Mouse (Mus musculus) heart, postnatal 10 days (tissue): ENCODE measurements around the gene Mtr. TPM values are rescaled to one million over a fixed set of nuclear protein-coding genes. Genes with fewer than 3 reads are reported as not detected.

Experiments used
- DNase-seq, 2 experiments: peaks; one replicate each; pipeline ENCODE4 v3.0.0; 2021
- intact Hi-C: fragments of 180-260 bp; cut with DNase I; formaldehyde crosslinking; loops from one replicate; pipeline ENCODE4 v1.15.1; 2025
- total RNA-seq, 2 experiments: library from RNA; stranded (reverse); gene quantifications; 2 replicates each; pipeline ENCODE4 v1.2.3; 2021

The Mtr gene
- total RNA-seq, 2 experiments from 2014 or later, result 36.7 to 38.6 TPM

DNA sequence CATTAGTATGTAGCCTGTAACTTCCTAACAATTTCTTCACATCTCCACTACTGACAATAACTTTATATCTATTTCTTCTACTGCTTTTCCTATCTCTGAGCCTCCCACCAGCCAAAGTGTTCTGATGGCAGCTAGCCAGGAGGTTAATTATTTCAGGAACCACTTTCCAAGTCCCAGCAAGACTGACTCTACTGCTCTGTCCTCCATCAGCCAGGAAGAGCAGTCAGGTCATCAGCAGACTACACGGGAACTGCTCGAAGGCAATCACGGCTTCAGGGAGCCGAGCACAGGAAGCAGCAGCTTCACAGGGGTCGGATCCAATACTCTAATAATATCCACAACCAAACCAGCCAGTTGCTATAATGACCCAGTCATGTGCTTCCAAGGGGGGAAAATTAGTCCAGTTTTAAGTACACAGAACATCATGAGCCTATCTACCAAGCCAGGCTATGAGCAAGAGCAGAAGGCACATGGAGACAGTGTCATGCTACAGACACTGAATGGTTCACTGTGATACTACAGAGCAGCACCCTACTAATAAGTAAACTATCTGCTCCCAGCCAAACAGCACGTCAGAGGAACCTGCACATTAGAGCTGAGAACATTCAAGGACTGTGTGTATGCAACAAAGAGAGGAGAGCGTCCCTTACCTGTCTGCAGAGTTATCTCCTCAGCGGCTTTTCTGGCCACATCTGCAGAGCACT lies 8.6 kb downstream of the Mtr start:
- intact Hi-C loops, result no loop called here
- peak in 1 of 2 experiments; percentile 11 for DNase-seq

GRCm38 (mm10) chr13:12245938-12246337 lies 12.0 kb downstream of the Mtr start:
- intact Hi-C loops, result no loop called here
- DNase-seq, result no peak

GRCm38 (mm10) chr13:12243991-12244390 lies 13.9 kb downstream of the Mtr start:
- intact Hi-C loops, result no loop called here
- peak; percentile 80 for DNase-seq

DNA sequence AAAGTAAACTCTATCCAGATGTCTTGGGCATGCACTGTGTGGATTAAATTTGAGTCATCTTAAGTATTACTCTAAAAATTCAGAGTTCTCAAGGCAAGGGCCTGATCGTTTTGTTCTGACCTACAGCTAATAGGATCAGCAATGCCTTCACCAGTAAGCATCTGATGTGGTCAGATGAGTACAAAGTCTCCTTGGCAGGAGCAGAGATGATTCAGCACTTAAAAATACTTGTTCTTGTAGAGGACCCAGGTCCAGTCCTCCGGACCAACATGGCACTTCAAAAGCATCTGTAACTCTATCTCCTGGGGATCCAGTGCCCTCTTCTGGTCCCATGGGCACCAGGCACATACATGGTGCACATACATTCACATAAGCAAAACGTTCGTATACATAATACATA lies 25.8 kb downstream of the Mtr start:
- intact Hi-C loops, result no loop called here
- no peak for DNase-seq

- no peak for DNase-seq
- intact Hi-C loops, result no loop called here
Observed at GRCm38 (mm10) chr13:12228248-12228647, 29.7 kb downstream of the Mtr start.

DNA sequence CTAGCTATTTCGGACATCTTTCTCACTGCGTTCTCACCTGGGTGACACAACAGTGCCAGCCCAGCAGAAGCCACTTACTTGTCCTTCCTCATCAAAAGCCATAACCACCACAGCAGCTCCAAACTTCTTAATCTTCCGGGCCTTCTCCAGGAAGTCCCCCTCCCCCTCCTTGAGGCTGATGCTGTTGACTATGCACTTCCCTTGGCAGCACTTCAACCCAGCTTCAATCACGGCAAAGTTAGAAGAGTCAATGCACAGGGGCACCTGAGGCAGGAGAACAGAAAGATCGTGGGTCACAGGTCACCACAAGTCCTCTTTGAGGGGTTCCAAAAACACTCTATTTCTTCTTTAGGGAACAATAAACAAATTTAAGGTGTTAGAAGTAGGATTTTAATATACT lies 30.3 kb downstream of the Mtr start:
- no peak for DNase-seq
- intact Hi-C loops, result no loop called here

GRCm38 (mm10) chr13:12218603-12219002 lies 39.3 kb downstream of the Mtr start:
- intact Hi-C loops, result no loop called here
- DNase-seq, result no peak

DNA sequence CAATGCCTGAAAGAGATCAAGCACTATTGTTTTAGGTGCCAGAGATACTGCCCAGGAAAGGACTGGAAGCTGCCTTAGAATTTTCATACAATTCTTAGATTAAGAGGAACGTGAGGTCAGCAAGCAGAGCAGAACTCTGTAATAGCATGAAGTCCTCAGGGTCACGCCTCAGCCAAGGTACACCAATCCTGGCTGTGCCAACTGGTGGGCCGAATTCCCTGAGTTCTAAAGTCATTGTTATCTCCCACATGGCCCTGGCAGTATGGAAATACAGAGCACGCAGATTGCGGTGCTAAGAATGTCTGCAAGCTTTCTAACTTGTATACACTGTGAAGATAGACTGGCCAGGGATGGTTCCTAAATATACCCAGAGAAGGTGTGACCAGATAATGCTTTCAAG lies 43.0 kb downstream of the Mtr start:
- DNase-seq, result no peak
- intact Hi-C loops, result loop anchor here (5.0 kb wide), 1 partner anchor 42 kb away; the partner anchor contains the start of gene Mtr

GRCm38 (mm10) chr13:12211058-12211457 lies 46.9 kb downstream of the Mtr start:
- intact Hi-C loops, result loop anchor here (2.0 to 5.0 kb wide), 2 partner anchors 46 to 62 kb away; partner anchors contain the start of gene Mtr
- peak; percentile 63 to 67 for DNase-seq

DNA sequence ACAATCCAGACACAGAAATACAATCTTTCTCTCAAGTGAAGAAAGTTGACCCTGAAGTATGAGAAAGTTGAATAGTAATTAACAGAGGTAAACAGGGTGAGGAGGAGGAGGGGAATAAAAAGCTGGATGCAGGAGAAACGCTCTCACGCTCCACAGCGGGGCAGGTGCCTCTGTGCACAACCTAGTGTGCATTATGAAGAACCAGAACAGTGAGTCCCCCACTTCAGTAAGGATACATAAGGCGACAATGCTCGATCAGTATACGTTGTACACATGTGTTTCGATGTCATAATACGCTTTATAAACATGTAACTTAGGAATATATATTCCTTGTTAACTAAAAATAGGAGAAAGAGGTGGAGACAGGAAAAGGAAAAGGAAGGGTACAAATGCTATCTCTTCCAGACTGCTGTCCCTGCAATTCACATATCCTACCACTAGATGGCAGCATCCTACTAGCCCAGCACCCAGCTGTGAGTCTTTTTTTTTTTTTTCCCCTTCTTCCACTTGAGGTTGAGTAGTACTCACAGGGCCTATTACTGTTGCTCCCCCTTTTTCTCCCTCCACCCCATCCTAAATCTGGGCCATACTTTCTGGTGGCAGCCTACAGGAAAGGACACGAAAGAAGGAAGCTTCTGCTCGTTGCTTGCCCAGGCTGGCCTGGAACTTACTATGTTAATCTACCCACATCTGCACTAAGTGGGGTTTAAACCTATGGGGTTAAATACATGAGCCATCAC lies 47.7 kb downstream of the Mtr start:
- intact Hi-C loops, result loop anchor here (1.0 to 5.0 kb wide), 3 partner anchors 47 to 176 kb away; partner anchors contain the start of gene Mtr
- peak; percentile 74 to 77 for DNase-seq

GRCm38 (mm10) chr13:12200372-12200771 lies 57.5 kb downstream of the Mtr start:
- peak; percentile 57 to 69 for DNase-seq
- intact Hi-C loops, result no loop called here

DNA sequence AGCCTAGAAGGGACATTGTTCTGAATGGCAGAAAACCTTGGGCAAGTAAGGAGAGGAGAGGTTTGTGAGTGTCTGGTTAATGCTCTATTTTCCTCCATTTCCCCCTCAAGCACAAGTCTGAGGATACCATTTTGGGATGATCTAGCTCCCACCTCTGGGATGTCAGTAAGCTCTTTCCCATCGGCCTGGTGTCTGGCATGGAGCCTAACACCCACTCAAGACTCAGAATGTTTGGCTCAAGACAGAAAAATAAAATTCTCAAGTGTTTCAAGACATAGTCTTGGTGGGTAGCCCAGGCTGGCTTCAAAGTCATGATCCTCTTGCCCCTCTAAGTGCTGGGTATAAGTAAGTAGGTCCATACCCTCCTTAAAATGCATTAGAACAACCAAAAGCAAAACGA lies 59.4 kb downstream of the Mtr start:
- intact Hi-C loops, result loop anchor here (5.0 kb wide), 1 partner anchor 66 kb away; no protein-coding TSS in a partner anchor
- no peak for DNase-seq

- peak; percentile 42 to 58 for DNase-seq
- intact Hi-C loops, result loop anchor here (5.0 kb wide), 1 partner anchor 65 kb away; no protein-coding TSS in a partner anchor
Observed at GRCm38 (mm10) chr13:12196861-12197260, 61.1 kb downstream of the Mtr start.

GRCm38 (mm10) chr13:12196012-12196411 lies 61.9 kb downstream of the Mtr start:
- intact Hi-C loops, result loop anchor here (5.0 kb wide), 1 partner anchor 64 kb away; no protein-coding TSS in a partner anchor
- DNase-seq, result peak; percentile 79 to 84

GRCm38 (mm10) chr13:12194942-12195662 lies 62.8 kb downstream of the Mtr start:
- no peak for DNase-seq
- intact Hi-C loops, result loop anchor here (5.0 kb wide), 1 partner anchor 63 kb away; no protein-coding TSS in a partner anchor

- DNase-seq, result peak; percentile 45 to 57
- intact Hi-C loops, result no loop called here
Observed at GRCm38 (mm10) chr13:12189219-12189618, 68.7 kb downstream of the Mtr start.

GRCm38 (mm10) chr13:12188804-12189203 lies 69.1 kb downstream of the Mtr start:
- DNase-seq, result no peak
- intact Hi-C loops, result no loop called here

DNA sequence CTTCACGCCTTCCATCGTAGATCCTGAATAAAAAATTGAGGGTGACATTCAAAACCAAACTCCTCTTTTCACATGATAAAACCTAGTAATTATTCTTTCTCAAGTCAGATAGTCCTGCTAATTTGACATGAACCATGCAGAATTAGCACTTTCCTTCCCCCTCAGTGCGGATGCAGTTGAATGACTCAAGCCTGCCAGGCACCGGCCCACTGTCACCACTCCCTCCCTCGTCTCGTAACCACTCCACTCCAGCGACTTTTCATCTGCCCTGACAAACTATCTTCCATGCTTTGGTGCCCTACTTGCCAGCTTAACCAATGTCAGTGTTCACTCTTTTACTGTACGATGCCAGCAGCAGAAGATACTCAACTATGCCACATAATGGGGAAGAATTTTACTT lies 78.4 kb downstream of the Mtr start:
- no peak for DNase-seq
- intact Hi-C loops, result no loop called here

- intact Hi-C loops, result no loop called here
- DNase-seq, result no peak
Observed at GRCm38 (mm10) chr13:12176761-12177160, 81.2 kb downstream of the Mtr start.

GRCm38 (mm10) chr13:12175988-12176736 lies 81.8 kb downstream of the Mtr start:
- intact Hi-C loops, result no loop called here
- no peak for DNase-seq
